Mouse (Mus musculus) monocyte, adult 2 months (primary cell): ENCODE measurements at regions not wholly inside any gene's neighbourhood (a gene's known extent, or its start where the extent isn't known, plus 50 kb on each side); places are given as distances from the start of the nearest gene placed in this dataset.

Experiments used
- DNase-seq, 2 experiments: peaks; one replicate each; pipeline ENCODE4 v3.0.0; 2022; ENCODE audit warnings: low spot score in 2 of 2, low read depth in 1 of 2

DNA sequence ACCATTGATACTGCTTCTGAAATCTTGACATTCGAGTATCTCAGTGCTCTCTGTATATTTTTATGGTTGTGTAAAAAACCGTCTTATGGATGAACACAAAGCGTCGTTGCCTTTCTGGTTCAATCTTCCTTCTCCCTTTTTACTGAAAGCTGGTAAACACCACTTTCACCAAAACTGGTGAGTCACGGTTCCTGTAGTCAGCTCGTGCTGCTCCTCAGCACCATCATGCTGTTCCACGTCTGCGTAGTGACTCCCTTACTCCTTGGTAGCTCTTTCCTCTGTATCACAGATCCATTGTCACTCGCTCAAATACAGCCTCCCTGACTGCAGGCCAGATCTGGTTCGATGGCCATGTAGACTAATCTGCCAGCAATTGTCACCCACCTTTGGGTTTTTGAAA lies 346.2 kb upstream of the Zmiz1 start:
- no peak for DNase-seq

DNA sequence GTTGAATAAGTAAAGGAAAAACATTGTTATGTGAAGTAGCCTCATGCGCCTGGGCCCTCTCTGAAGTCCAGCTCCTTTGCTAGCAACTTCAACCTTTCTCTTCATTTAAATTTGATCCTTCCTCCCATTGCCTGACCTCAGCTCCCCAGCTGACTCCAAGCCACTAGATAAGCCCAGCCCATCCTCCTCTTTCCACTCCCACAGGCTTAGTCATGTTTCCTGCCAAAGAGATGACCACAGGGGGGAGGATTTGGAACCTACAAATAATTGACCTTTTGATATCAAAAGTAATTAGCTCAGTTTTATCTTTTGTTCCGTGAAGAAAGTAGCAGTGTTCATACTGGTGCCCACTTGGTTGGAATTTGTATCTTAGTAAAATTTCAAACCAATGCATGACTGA lies 345.7 kb upstream of the Zmiz1 start:
- DNase-seq = no peak

DNA sequence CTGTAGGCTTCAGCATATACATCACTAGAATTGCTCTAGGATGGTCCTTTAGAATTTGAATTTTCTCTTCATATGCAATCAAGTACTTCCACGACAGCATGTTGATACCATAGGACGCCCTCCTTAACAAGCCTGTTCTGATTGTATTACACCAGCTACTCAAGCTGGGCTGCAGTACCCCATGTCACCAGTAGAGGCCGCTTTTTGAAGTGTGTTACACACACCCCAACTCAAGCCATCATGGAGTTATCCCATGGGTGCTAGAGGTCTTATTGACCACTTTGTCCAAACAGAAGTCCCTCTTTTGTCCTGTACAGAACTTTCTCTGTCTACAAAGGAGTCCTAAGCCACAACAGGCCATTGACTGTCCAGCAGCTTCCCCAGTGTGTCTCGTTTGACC lies 342.6 kb upstream of the Zmiz1 start:
- DNase-seq = peak; percentile 3 to 58

GRCm38 (mm10) chr14:25119999-25120398 lies 339.0 kb upstream of the Zmiz1 start:
- DNase-seq = no peak

GRCm38 (mm10) chr14:25120506-25120905 lies 338.5 kb upstream of the Zmiz1 start:
- no peak for DNase-seq

DNA sequence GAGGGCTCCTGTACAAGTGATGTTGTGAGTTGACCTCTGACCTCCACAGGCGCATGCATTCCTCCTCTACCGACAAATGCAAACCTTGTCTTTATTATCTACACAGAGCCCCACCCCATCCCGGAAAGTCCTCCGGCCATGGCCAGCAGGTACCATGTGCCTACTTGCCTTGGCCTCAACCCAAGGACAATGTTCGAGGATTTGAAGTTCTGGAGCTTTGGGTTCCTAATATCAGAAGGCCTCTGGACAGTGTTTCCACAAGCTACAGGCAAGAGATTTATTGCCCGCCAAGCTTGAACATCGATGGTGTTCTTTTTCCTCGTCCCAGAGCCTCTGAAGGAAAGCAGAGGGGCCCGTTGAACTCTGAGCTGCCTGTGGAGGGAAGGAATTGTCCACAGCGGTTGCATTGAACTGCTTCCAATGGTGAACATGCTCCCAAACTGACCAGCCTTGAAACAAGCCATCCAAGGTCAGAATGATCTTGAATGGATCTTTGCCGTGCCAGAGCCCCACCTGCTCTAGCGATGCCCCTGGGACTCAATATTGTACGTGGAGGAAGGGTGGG lies 335.9 kb upstream of the Zmiz1 start:
- no peak for DNase-seq

GRCm38 (mm10) chr14:25123541-25124337 lies 335.2 kb upstream of the Zmiz1 start:
- no peak for DNase-seq

DNA sequence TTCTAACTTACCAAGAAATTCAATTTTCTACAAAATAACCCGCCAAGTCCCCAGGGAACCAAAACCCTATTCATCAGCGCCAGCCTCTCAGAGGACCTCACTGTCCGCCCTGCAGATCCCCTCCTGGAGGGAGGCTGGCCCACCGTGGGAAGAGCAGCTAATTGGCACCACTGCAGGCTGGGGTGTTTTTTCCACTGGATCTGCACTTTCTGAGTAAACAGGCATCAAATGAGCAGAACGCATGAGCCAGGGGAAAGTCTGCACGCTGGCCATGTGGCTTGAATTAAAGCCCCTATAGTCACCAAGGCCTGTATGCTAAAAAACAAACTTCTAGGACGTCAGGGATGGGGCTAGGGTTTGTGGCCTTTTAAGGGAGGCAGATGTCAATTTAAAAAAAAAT lies 332.4 kb upstream of the Zmiz1 start:
- DNase-seq = no peak

- DNase-seq = no peak
Observed at GRCm38 (mm10) chr14:25127544-25128159, 331.3 kb upstream of the Zmiz1 start.

DNA sequence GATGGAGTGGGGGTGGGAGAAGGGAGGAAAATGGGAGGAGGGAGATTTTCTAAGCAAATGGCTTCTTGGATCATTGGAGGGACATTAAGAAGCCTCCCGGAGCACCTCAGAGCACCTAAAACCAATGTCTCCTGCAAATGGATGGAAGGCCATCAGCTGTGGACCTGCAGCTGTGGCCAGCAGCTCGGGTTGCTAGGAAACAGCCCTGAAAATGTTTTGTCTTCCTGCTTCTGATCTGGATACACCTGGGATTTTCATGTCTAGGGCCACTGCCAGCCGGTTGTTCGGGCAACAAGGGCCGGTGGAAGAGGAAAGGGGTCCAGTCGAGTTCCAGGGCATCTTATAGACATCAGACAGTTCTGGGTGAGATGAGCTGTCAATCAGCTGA lies 330.8 kb upstream of the Zmiz1 start:
- no peak for DNase-seq

- no peak for DNase-seq
Observed at GRCm38 (mm10) chr14:25135371-25135770, 323.6 kb upstream of the Zmiz1 start.

DNA sequence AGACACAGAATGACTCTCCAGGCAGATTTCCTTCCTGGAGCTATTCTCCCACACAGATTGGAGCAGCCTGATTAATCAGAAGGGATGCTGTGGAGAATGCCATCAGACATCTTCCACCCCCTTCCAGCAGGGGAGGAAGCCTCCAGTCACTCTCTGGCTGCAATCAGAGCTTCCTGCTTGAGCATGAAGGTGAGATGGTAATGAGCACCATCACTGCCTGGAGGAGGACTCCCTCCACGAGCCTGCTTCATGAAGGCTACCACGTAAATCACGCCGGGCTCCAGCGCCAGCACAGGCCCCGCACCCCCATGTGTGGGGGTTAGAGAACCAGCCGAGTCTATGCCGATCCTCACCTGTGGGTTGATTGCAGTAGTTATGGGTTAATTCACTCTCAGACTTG lies 321.7 kb upstream of the Zmiz1 start:
- no peak for DNase-seq

DNA sequence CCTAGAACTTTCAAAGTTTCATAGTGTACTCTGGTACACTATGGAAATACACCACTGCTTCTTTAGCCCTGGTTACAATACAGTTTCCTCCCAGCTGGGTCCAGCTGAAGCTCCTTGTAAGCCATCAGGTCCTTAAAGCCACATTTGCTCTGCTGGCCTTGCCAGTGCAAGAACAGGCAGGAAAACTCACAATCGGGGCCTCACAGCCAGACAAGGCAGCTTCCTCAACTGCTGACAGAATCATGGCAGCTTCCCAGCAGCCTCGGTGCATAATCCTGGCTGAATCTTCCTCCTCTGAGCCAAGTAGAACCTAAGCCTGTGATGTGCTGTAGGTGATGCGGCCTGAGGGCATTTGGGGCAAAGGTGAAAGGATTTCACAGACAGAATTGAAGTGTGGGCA lies 320.5 kb upstream of the Zmiz1 start:
- no peak for DNase-seq

- DNase-seq = no peak
Observed at GRCm38 (mm10) chr14:25141933-25142332, 317.1 kb upstream of the Zmiz1 start.

DNA sequence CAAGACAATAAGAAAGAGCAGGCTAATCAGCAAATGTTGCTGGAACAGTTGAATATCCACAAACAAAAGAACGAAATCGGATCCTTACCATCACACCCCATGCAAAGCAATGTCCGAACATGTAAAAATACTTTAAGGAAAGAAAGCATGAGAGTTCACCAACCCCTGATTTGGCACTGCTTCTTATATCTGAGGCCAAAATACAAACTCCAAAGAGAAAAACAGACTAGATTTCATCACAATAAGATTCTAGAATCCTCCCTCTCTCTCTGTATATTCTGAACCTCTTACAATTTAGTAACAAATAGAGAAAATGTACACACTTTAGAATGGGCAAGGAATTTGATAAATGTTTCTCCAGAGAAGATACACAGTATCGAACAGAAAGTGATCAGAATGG lies 315.9 kb upstream of the Zmiz1 start:
- no peak for DNase-seq

GRCm38 (mm10) chr14:25147731-25148130 lies 311.3 kb upstream of the Zmiz1 start:
- DNase-seq = no peak

GRCm38 (mm10) chr14:25150968-25151367 lies 308.0 kb upstream of the Zmiz1 start:
- DNase-seq = no peak

GRCm38 (mm10) chr14:25151485-25151884 lies 307.5 kb upstream of the Zmiz1 start:
- no peak for DNase-seq

- no peak for DNase-seq
Observed at GRCm38 (mm10) chr14:25153573-25153972, 305.4 kb upstream of the Zmiz1 start.

- no peak for DNase-seq
Observed at GRCm38 (mm10) chr14:25154180-25154579, 304.8 kb upstream of the Zmiz1 start.

- DNase-seq = no peak
Observed at GRCm38 (mm10) chr14:25155008-25155783, 303.8 kb upstream of the Zmiz1 start.

GRCm38 (mm10) chr14:25156171-25156570 lies 302.8 kb upstream of the Zmiz1 start:
- DNase-seq = no peak
